Mouse (Mus musculus): ENCODE results near the gene Nrg4.

Gene Nrg4

DNA sequence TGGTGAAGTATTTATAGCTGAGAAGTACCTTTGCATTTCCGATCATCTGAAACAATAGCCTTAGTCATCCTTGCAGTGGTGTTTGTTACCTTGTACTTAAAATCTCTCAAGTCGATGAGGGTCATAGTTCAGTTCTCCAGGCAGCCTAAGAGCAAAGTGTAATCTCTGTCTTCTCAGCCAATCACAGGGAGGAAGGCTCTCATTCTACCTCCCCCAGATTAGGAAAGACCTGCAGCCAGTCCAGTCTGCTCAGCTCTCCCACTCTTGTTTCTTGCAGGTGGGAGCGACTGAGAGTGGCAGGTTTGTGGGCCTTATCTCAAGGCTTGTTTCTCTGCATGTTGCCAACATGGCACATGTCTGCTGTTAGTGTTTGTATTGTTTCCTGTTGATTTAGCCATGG lies 111.6 kb downstream of the Nrg4 start:
- no peak for DNase-seq (ENCODE audit: low spot score)

DNA sequence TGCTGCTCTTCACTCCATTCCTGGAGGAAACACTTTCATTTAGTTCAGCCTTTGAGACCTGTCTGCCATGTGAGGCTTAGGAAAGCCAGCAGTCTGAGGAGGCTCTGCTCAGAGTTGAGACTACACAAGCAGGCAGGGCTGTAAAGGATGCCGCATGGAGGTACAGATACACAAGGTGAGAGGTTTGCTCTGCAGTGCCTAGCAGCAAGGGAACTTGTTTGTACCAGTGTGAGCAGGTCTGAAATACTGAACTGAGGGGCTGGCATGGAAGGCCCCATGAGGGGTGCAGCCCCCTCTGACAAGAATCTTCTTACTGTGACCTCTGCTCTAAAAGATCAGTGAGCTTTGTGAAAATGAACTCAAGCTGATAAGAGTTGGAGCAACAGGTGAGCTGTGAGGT lies 113.2 kb downstream of the Nrg4 start:
- no peak for DNase-seq (ENCODE audit: low spot score)

DNA sequence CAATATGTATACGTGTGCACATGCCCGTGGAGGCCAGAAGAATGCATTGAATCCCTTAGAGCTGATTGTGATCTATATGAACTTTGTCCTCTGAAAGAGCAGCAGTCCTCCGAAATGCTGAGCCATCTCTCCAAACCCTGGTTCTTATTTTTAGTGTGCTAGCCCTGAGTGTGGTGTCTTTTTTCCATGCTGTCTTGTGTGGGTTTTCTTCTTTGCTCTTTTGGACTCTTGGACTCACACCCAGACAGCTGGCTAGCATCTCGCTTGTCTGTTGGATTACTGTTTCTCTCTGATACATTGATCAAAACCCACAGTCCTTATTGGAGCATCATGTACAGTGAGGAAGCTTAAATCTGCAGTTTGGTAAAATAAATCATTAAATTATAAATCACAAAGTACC lies 115.0 kb downstream of the Nrg4 start:
- DNase-seq (ENCODE audit: low spot score), result no peak

DNA sequence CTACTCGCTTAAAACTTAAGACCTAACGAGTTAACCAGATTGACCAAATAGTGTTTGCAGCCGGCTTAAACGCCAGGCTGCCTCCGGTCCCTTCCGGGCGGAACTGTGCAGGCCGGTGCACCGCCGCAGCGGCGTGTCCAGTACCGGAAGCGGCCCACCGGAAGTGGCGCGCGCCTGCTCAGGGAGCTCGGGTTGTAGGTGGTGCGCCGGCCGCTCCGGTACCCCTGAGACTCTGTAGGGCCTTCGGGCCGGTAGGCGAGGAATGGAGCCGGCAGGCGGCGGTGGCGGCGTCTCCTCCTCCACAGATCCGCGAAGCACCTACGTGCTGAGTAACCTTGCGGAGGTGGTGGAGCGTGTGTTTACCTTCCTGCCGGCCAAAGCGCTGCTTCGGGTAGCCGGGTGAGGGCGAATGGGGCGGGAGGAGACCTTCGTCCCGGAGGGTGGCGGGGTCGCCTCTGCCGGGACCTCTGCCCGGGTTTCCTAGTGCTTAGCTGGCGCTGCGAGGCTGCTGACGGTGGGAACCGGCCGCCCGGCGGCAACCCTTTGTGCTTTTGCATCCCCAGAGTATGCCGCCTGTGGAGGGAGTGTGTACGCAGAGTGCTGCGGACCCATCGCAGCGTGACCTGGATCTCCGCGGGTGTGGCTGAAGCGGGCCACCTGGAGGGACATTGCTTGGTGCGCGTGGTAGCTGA lies 117.7 kb downstream of the Nrg4 start, which contains the start of gene Fbxo22:
Fbxo22 (plus strand) TSS at position 136 of the 692 bp plus-strand sequence.
- DNase-seq (ENCODE audit: low spot score), result peak; percentile 69

DNA sequence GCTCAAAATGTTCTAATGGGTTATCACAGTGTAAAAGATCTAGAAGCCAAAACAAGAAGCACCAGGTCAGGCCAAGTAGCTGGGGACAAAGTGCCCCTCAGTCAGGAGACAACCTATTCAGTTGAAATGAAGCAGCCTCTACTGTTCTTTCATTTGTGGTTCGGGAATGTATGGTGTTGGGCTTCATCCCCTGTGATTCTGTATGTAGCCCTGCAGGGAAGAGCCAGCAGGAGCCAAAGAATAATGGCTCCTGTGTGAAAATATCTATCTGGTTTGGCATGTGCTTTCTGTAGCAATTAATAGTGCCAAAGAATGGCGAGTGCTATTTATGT lies 118.2 kb downstream of the Nrg4 start:
- no peak for DNase-seq (ENCODE audit: low spot score)

DNA sequence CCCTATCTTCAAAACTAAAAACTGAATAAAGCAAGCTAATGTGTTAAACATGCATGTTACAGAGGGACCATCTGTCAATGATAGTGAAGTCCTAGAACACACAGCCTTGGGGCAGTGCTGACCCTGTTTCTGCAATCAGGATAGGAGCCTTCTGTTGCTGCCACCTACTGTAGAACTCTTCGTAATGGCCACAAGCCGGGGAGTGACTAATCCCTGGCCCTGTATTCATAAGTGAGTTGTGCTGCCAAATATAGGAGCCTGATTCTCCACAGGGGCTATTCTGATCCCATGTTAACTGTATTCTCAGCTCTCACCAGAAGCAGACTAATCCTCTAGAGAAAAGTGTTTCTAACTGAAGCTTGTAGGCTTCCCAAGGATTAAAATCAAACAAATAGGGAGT lies 127.3 kb downstream of the Nrg4 start:
- no peak for DNase-seq (ENCODE audit: low spot score)

DNA sequence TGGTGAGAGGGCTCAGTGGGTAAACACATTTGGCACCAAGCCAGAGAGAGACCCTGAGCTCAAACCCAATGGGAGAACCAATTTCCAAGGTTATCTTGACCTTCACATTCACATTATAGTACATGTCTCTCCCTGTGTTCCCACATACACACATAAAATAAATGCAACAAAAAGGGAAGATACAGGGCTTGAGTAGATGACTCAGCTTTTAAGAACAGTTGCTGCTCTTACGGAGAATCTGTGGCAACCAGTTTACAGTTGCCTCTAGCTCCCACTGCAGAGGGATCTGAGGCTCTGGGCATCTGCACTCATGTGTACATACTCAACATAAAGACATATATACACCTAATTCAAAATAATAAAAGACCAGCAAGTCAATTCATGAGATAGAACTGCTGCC lies 128.4 kb downstream of the Nrg4 start:
- DNase-seq (ENCODE audit: low spot score), result no peak

DNA sequence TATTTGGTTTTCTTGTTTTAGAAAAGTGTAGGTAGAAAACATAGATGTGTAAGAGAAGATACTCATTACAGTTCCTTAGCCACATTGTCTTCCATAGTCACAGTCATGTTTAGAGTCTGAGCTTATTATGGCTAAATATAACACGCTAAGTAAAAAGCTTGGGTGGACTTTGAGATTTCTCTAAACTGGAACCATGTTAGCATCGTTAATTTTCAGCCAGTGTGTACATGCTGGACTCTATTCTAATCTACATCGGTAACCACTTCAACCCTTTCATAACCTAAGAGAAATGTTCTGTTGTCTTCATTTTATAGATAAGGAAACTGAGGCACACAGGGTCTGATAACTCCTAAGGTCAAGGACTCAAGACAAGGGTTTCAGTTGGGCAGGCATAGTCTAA lies 130.8 kb downstream of the Nrg4 start:
- DNase-seq (ENCODE audit: low spot score), result no peak

DNA sequence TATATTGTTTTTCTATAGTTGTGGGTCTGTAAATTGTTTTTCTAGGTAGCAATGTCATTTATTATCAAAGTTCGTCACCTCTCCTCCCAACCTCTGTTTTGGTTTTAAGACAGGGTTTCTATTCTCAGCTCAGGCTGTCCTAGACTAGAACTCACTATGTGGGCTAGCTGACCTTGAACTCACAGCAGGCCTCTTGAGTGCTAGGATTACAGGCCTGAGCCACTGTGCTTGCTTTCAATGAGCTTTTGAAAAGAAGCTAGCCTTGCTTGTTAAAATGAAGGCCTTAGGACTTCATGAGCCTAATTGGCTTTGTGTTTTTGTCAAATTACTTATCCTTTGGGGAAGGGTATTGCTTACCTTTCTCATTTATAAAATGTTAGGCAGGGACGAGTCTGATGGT lies 152.4 kb downstream of the Nrg4 start:
- no peak for DNase-seq (ENCODE audit: low spot score)

DNA sequence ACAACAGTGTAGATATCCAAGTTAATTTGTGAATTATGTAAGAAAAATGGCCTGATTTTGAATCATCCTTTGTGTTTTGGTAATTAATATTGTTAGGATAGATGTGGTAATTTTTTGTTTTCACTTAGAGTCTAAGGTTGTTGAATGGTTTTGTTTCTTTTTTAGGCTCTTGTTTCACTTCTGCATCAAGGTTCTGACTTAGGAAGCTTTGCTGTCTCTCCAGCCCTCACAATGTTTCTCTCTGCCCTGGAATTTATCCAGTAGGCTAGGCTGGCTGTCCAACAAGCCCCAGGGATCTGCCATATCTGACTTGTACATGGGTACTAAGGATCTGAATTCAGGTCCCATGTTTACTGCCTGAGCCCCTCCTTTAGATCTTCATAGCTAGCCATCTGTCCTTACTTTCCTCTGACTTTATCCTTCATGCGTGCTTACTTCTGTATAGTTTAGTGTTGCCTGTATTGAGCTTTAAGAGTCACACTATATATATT lies 154.4 kb downstream of the Nrg4 start:
- DNase-seq (ENCODE audit: low spot score), result no peak

DNA sequence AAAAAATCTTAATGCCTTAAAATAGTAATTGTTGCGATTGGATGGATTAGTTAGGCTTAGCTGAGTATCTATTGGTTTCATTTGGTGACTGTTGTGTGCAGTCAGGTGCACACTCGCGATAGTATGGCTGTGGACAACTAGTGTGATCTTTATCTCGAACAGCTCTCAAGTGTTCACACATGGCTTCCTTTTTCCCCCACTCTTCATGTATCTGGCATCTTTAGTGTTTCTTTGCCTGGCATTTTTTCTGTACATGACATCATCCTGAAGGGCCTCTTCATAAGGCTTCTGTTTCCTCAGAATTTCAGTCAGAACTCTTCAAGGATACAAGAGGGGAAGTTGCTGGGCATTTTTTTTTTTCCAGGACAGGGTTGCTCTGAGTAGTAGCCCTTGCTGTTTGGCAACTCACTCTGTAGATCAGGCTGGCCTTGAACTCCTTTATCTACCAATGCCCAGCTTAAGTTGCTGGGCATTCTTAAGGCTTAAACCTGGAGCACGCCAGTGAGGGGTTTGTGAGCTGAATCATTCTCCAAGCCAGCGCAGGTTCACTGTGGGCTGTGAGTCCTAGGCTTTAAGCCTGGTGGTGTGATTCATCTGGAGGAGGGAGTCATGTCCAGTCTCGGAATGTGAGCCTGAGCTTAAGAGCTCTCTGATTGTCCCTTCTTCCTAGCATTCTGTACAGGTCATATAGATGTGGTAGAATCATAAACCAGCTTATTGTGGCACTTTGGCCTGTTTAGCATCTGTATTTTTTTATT lies 155.8 kb downstream of the Nrg4 start:
- DNase-seq (ENCODE audit: low spot score), result no peak
